Mouse (Mus musculus): ENCODE data around the gene Fgf14.

- TF ChIP-seq CTCF (IDR thresholded peaks at IDR 0.05; ENCODE audit: low read depth, low read length) (no peak), GATA1 (IDR thresholded peaks at IDR 0.05; ENCODE audit: borderline replicate concordance, low read length) (no peak)
These were observed 1.0 kb downstream of the Fgf14 start for GRCm38 (mm10) chr14:124675654-124676505.

Data from G1E (cell line).